Mouse (Mus musculus): Measurements from ENCODE around the gene Nuak1. TPM values are rescaled to one million over a fixed set of nuclear protein-coding genes. Genes with fewer than 3 reads are reported as not detected.

Gene Nuak1
- not detected in 2 replicates for polyA plus RNA-seq (2012)

GRCm38 (mm10) chr10:84440541-84441433 lies at the start of gene Nuak1:
Nuak1 (minus strand) TSS chr10:84440597.
- no peak for TF ChIP-seq GATA1 (IDR thresholded peaks at IDR 0.05; ENCODE audit: low read length)

- TF ChIP-seq GATA1 (IDR thresholded peaks at IDR 0.05; ENCODE audit: low read length): no peak
These were observed 49.7 kb upstream of the Nuak1 start for GRCm38 (mm10) chr10:84490115-84490514.

- no peak for TF ChIP-seq GATA1 (IDR thresholded peaks at IDR 0.05; ENCODE audit: low read length)
These were observed 47.9 kb upstream of the Nuak1 start for GRCm38 (mm10) chr10:84488315-84488714.

DNA sequence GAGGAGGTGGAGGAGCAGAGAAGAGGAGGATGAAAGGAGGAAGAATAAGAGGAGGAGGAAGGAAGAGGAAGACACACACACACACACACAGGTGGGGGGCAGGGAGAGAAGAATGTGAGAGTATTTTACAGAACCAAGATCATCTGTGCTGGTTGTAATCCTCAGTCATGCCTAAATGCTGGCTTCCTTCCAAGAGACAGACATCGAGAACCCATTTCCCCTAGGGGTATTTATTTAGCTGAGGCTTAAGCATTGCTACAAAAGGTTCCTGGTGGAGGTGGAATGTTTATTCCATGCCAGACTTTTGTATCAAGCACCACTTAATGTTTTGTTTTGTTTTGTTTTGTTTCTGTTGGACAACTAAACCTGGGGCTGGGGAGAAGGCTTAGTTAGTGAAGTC lies 44.3 kb upstream of the Nuak1 start:
- no peak for TF ChIP-seq GATA1 (IDR thresholded peaks at IDR 0.05; ENCODE audit: low read length)

- TF ChIP-seq GATA1 (IDR thresholded peaks at IDR 0.05; ENCODE audit: low read length): no peak
These were observed 43.2 kb upstream of the Nuak1 start for GRCm38 (mm10) chr10:84483553-84483952.

- no peak for TF ChIP-seq GATA1 (IDR thresholded peaks at IDR 0.05; ENCODE audit: low read length)
These were observed 42.7 kb upstream of the Nuak1 start for GRCm38 (mm10) chr10:84483069-84483468.

GRCm38 (mm10) chr10:84481327-84481671 lies 40.9 kb upstream of the Nuak1 start:
- no peak for TF ChIP-seq GATA1 (IDR thresholded peaks at IDR 0.05; ENCODE audit: low read length)

DNA sequence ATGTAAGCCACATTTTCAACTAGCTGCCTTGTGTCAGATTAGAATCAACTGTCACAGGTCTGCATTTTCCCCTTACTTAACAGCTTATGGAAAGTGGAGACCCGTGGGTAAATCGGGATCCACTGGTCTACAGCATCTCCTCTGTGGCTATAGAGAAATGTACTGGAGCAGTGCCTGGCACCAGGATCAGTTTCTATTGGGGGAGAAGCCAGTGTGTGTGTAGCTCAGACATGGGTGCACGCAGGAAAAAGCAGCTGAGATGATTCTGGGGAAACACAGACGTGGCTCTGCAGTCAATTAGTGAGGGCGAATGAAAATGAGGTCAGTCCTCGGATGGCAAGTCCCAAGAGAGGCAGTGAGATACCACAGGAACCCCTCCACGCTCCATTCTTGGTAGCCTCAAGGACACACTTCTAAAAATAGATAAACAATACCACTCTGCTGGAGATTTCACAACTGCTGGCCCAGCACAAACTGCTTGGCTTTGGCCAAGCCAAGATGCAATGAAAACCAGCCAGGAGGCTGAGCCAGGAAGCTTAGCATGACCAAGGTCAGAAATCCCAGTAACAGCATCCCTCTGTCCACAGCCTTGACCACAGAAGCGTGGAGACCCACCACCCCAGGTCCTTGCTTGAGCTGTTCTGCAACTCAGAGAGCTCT lies 40.4 kb upstream of the Nuak1 start:
- no peak for TF ChIP-seq GATA1 (IDR thresholded peaks at IDR 0.05; ENCODE audit: low read length)

DNA sequence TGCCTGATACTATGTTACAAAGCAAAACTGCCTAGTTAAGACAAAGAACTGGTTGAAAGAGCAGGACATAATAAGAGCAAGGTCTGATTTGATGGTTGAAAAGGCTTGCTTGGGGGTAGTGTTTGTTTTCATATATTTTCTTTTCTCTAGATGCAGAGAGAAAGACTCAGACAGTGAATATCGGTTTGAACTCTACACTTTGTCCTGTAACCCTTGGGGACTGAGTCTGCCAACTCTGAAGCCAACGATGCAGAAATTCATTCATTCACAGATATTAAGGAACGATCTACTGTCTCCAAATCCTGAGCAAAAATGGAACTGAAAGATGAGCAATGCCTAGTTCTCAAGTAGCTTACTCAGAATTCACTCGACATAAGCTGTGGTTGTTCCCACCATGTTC lies 39.7 kb upstream of the Nuak1 start:
- TF ChIP-seq GATA1 (IDR thresholded peaks at IDR 0.05; ENCODE audit: low read length): no peak

DNA sequence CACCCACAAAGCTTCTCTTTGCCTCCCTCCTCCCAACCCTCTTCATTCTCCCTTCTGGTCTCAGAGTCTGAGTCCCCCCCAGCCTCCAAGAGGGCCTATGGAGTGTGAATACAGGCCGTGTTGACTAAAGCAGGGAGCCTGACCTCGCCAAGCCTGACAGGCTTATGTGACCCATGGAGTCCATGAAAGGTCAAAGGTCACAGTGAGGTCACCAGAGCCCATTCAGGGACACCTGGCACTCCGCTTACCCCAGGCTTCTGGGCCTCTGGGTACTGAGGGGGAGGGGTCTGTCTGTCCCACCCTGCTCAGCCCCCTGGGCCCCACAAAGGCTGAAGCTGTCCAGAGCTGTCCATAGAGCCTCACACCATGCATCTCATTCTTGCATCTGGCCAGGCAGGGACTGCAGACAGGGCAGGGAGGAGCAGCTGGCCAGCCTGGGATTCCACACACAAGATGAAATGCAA lies 37.2 kb upstream of the Nuak1 start:
- TF ChIP-seq GATA1 (IDR thresholded peaks at IDR 0.05; ENCODE audit: low read length): no peak

GRCm38 (mm10) chr10:84477045-84477612 lies 36.7 kb upstream of the Nuak1 start:
- no peak for TF ChIP-seq GATA1 (IDR thresholded peaks at IDR 0.05; ENCODE audit: low read length)

DNA sequence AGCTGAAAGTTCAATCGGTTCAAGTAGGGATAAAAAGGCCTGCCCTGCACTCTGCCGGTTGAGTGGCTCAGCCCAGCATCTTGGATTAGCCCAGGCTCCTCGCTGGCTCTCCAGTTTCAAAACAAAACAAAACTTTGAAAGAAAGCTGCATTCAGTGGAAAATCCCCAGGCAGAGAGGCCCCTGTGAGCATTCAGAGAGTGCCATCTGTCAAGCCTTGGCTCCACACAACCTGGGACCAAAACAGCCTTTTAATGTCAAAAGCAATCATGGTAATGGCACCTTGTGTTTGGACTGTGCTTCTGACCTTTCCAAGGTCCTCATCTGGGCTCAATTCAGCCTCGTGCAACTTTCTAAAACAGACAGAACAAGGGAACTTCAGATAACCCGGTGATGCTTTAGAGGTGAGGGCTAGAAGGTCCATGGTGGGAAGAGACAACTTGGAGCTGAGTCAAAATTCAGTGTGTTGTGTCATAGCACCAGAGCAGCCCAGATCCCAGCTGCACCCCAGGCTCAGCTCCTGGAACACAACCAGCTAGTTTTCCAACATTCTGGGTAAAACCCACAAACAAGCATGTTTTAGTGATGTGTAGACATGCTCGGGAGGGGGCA lies 27.3 kb upstream of the Nuak1 start:
- TF ChIP-seq GATA1 (IDR thresholded peaks at IDR 0.05; ENCODE audit: low read length): no peak

DNA sequence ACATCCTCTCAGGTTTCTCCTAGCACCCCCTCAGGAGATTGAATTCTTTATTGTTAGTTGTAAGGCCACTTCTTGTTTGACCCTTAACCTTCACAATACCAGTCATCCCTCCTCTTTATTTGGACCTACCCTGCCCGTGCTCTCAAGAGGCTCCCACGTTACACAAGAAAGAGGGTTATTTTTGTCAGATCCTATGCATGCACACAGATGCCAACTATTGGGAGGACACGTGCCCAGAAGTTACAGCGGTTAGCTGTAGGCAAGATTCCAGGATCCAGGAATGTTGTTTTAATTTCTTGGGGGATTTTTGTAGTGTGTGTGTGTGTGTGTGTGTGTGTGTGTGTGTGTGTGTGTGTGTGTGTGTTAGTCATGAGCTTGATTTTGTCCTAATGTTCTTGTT lies 25.1 kb upstream of the Nuak1 start:
- no peak for TF ChIP-seq GATA1 (IDR thresholded peaks at IDR 0.05; ENCODE audit: low read length)

GRCm38 (mm10) chr10:84460420-84461101 lies 20.2 kb upstream of the Nuak1 start:
- TF ChIP-seq GATA1 (IDR thresholded peaks at IDR 0.05; ENCODE audit: low read length): no peak

- TF ChIP-seq GATA1 (IDR thresholded peaks at IDR 0.05; ENCODE audit: low read length): no peak
These were observed 17.7 kb upstream of the Nuak1 start for GRCm38 (mm10) chr10:84458094-84458493.

Data from G1E-ER4 (cell line).